Mouse (Mus musculus) heart, postnatal 0 days (tissue): Measurements from ENCODE around the gene Lipi.

Experiments used
- CTCF ChIP-seq: IDR thresholded peaks from 2 replicates; pipeline ENCODE4 v1.5.1; 2016; ENCODE audit warnings: antibody characterized with exemption, control low read depth, low read depth
- EP300 ChIP-seq: IDR thresholded peaks from 2 replicates; pipeline ENCODE4 v1.6.1; 2016; ENCODE audit warnings: antibody characterized with exemption, low read depth

GRCm38 (mm10) chr16:75562910-75563309 is 23.0 kb downstream of the Lipi start:
- TF ChIP-seq EP300 (no peak), CTCF (no peak)
